Mouse (Mus musculus): ENCODE measurements around the gene Mrps34.

The Mrps34 gene

DNA sequence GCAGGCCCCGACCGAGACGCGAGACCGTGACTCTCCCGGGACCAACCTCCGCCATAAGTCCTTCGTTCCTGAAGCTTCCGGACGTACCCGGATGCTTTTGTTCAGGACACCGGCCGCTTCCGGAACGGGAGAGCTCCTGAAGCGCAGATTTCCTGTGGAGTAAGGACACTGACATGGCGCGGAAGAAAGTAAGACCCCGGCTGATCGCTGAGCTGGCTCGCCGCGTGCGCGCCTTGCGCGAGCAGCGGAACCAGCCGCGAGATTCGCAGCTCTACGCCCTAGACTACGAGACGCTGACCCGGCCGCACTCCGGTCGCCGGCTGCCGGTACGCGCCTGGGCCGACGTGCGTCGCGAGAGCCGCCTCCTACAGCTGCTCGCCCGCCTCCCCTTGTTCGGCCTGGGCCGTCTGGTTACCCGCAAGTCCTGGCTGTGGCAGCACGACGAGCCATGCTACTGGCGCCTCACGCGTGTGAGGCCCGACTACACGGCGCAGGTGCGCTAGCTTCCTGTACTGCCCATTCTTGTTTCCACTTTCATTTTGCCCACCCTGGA is at the start of gene Mrps34, which contains the start of gene Eme2:
Gene Mrps34 (plus strand): TSS at position 122 of the 553 bp plus-strand sequence.
Gene Eme2 (minus strand): TSS at position 93 of the 553 bp plus-strand sequence.
- DNase-seq (ENCODE audit: low read depth, low spot score), result peak; percentile 76

DNA sequence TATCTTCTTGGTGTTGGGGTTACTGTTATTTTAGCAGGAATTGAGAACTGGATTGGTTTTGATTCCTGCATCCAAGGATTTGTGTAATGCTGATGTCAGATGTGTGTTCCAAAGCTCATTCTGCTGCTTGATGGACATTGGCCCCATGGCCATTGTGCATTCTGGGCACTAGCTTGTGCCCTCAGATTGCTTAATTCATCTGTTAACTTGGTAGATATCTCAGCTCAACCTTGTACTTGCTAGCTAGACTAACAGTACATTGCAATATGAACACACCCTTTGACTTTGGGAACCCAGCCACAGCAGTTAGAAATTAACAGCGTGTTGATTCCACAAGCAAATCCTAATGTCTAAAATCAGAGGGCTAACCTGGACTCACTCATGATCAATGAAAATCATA is 47.5 kb upstream of the Mrps34 start:
- DNase-seq (ENCODE audit: low read depth, low spot score), result no peak

DNA sequence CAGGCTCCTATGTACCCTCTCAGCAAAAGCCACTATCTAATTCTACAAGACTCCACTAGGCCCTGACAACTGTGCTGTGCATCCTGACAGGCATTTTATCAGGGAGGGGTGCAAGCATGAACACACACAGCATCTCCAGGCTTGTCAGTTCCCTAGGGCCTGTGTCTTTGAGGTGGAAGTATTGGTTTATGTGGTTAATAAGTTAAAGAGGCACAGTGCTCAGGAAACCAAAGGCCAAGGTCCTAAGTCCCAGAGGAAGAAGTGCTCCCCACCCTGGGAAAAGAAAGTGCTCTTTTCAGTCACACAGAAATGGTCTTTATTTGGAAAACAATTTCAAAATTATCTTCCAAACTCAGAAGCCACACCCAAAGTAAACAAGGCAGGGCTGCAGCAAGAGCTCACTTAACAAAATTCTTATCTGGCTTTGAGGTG is 46.3 kb upstream of the Mrps34 start:
- no peak for DNase-seq (ENCODE audit: low read depth, low spot score)

DNA sequence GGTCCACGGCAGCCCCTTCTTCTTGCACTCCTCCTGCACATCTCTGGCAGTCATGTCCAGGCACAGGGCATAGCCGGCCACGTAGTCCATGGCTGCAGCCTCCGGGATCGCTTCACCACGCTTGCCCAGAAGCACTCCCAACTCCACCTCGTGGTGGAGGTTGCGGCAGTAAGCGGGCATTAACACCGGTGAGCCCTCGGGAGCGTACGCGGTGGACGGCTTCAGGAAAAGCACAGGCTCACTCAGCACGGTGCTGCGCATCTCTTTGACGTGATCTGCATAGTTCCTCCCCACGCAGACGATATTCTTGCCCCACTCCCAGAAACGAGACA is 45.2 kb upstream of the Mrps34 start:
- DNase-seq (ENCODE audit: low read depth, low spot score), result no peak

DNA sequence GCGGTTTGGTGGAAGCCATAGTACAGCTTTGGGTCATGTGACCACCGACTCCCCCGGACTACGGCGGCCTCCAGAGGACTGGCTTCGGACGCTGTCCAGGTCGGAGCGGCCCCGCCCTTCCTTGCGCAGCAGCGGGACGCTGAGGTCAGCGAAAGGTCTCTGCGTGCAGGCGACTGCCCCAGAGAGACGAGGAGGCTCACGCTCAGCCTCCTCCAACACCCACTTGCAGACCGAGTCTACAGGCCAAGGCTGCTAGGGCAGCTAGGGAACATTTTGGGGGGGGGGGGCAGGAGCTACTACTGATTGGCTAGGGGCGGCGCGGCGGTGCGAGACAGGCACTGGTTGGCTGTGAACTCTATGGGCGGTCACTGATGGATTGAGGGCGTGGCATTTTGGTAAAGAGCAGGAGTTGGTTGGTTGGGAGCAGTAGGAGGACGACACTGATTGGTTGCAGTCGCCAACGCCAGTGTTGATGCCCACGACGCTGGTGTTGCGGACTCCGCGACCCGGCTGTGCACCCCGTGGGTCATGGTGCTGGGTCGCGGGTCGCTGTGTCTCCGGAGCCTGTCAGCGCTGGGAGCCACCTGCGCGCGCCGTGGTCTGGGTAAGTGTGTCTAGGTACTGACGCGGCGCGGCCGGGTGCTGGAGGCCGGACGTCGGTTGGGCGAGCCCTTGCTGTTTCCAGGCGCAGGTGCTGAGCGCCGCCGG is 44.7 kb upstream of the Mrps34 start, which contains the start of gene Fahd1:
Gene Fahd1 (minus strand): TSS at position 300 of the 708 bp plus-strand sequence.
- peak; percentile 94 for DNase-seq (ENCODE audit: low read depth, low spot score)

DNA sequence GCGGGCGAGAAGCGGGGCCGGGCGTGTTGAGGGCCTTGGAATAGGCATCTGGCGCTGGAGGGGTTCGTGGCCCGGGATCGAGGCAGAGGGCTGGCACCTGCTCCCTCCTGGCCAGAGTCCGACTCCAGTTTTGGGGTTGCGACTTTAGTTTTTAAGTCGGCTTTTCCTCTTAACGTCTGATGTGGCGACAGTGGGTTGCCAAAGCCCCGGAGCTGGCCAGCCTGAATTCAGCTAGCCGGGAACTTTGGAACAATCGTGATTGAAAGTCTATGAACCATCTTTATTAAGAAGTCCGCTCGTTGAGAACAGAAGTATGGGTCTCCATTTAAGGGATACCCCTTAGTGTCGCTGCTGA is 44.2 kb upstream of the Mrps34 start:
- DNase-seq (ENCODE audit: low read depth, low spot score), result no peak

DNA sequence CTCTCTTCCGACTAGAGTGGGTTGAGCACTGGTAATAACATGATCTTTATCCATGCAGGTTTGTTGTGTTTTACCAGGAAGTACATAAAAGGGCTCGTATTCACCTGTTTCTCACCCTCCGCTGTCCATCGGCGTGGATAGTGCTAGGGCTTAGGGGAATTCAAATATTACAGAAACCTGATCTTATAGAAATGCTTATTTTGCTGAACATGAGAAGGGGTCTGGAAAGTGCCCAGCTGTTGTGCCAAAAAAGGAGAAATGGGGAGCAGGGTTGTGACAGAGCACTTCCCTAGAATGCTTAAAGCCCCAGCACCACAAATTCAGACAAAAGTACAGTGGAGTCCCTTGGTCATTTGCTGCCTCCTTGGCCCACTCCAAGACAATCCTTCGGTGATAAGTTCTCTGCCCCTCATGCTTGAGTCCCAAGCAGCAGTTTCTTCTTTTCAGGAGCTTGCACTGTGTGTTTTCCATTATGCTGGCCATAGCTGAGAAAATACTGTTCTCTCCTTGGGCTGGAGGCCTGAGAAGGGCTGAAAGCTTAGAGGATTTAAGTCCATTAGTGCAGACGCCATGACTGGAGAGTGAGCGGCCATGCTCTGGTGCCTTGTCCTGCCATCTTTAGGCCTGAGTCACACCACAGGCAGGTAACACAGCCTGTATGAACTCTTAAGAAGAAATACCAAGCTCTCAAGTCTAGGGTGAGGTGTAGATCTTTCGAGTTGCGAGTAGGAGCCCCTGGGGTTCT is 43.4 kb upstream of the Mrps34 start:
- no peak for DNase-seq (ENCODE audit: low read depth, low spot score)

DNA sequence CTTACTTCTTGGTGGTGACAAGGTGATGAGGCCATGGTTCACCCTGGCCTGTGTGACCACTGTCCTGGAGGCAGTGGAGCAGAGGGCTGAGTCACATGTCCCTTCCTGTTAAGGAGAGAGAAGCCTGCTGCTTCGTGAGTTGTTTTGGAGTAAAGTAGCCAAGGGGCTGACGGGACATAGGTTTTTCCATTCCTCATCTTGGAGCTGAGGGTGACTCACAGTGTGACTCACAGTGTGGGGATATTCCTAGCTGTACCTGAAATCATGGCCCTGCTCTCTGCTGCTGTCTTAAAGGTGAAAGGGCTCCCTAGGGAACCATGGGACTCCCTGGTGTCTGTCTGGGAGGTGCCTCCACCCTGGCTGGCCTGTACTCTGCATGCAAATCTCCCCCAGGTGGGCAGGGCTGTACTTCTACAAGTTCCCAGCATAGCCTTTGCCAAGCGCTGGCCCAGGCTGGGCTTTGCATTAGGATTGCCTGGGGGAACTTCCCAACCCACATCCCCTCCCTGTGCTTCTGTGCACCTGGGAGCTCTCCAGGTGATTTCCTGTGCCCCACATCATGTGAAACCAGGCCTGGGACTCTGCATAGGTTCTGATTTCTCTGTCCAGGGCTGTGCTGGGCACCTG is 39.0 kb upstream of the Mrps34 start:
- DNase-seq (ENCODE audit: low read depth, low spot score), result no peak

DNA sequence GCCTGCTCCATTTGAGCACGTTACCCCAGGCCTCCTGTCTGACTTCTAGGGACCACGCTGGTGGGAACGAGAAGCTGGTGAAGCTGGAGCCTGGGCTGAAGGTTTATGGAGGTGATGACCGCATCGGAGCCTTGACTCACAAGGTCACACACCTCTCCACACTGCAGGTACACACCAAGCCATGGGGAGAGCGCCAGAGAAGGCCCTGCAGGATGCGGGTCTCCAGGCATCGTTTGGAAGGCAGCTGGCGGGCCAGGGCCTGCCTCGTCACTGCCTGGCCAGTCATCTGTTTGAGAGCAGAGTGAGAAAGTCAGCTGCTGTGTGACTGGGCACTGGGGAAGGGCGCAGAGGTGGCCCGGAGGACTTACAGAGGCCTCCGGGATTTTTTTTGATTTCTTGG is 38.3 kb upstream of the Mrps34 start:
- no peak for DNase-seq (ENCODE audit: low read depth, low spot score)

DNA sequence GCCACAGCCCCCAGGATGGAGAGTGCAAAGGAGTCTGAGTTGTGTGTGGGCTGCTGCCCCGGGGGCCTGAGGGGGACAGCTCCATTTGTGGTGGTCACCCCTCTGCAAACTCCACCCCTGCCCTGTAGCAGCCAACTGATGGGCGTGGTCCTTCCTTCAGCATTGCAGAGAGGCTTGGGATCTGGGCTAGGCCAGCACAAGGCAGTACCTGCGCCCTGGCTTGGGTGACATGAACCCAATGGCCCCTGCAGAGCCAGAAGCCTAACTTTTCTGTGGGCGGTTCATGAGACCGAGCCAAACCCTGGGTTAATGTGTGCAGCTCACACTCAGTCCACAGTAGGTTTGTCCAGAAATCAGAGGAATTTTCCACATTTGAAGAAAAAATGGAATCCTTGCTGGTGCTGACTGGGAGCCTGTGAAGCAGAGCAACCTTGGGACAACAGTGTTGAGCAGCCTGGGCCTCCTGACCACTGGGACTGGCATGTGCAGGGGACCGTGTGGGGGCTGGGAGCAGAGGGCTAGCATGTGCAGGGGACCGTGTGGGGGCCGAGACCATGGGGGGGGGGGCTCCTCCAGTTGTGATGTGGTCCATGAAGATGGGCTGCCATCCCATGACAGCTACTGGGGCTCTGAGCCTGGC is 37.0 kb upstream of the Mrps34 start:
- no peak for DNase-seq (ENCODE audit: low read depth, low spot score)

DNA sequence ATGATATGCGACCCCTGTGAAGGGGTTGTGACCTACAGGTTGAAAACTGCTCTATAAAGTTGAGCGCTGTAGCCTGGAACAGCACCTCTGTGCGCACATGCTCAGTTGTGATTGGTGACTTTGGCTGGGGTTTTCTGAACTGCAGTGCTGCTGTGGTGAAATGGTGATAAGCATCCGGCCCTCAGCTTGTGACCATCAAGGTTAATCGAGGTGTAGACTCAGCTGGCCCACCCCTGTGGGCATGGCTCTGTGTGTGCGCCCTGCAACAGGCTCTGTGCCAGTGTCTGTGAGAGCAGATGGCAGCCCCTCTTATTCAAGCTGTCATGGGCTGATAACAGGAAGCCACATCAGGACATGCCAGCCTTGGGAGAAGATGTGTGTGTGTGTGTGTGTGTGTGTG is 35.9 kb upstream of the Mrps34 start:
- DNase-seq (ENCODE audit: low read depth, low spot score), result no peak

DNA sequence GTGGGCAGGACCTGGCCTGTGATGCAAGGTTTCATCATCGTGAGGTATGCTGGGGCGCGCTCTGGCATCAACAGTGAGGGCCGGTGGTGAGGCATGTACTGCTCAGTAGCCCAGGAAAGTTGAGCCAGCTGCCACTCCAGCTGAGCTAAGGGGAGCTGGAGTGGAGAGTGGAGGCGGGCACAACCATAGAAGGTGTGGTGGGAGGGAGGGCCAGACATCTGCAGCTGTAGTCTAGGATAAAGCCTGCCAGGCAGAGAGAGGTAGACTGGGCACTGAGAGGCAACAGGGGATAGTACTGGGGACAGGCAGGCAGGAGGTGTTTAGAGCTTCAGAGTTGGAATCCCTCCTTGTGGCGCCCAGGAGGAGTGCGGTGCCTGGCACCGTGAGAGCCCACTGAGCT is 34.8 kb upstream of the Mrps34 start:
- no peak for DNase-seq (ENCODE audit: low read depth, low spot score)

DNA sequence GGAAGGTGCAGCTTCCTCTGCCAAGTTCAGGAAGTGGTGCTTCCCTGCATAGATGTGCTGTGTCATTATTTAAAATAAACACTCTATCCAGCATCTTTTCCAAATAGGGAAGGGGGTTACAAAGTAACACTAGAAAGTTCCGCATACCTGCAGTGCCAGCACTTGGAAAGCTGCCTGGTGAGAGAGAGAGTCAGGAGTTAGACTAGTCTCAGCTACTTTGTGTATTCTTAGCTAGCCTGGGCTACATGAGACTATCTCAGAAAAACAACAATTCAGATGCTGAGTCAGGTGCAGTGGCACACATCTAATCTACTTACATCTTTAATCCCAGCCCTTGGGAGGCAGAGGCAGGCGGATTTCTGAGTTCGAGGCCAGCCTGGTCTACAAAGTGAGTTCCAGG is 33.1 kb upstream of the Mrps34 start:
- DNase-seq (ENCODE audit: low read depth, low spot score), result no peak

DNA sequence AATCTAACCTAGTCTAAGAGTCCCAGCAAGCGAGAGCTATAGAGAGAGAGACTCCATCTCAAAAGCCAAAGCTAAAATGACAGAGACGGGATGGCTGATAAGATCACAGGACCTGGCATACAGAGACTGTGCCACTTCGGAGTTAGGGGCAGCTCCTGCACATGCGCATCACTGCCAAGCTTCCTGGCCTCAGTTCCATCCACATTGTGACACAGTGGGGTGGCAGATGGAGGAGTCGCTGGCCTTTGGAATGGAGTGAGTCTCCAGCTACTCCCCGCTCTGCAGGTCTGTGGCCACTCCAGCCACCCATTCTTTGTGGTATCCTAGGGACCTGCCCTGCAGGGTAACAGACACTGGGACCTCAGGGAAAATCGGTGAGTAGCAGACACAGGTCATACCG is 29.1 kb upstream of the Mrps34 start, which contains the start of gene Igfals:
Gene Igfals (plus strand): TSS at position 222 of the 400 bp plus-strand sequence.
- DNase-seq (ENCODE audit: low read depth, low spot score), result no peak

DNA sequence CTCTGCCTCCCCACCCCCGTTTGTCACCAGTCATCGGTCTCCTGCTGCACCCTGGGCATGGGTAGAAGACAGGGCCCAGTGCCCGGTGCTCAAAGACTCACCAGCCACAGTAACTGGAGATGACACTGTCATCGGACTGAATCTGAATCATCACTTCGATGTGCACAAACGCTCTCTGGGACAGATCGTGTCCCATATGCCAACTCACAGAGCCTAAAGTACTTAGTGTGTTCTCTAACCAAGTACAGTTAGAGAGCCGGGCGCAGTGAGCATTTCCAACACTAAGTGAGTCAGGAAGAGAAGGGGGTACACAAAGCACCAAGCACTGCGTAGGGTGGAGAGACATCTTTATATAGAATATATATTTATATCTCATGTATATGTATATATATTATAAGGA is 27.0 kb upstream of the Mrps34 start:
- no peak for DNase-seq (ENCODE audit: low read depth, low spot score)

DNA sequence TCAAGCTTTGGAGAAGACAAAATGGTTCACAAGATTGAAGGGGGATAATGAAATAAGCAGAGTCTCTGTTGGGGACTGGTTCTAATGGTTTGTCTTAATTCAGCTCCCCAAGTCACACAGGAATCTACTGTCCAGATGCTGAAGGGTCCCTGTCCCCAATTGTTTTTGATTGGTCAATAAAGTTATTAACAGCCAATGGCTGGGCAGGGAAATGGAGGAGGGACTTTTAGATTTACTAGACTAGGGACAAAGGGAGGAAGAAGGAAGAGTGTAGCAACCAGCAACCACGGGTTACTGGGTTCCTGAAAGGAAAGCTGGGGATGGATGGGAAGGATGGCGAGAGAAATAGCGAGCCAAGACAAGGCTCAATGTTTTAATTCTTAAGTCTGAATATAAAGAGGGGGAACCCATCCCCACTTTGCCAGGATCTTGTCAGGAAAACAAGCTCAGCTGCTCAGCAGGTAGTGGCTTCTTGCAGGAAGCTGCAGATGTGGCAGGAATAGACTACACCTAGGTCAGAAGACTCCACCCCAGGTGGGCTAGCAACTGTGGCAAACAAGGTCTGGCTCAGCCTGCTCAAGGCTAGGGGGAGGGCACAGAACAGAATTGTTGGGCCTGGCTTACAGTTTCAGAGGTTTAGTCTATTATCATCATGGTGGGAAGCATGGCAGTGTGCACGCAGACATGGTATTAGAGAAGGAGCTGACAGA is 21.1 kb upstream of the Mrps34 start:
- DNase-seq (ENCODE audit: low read depth, low spot score), result no peak

DNA sequence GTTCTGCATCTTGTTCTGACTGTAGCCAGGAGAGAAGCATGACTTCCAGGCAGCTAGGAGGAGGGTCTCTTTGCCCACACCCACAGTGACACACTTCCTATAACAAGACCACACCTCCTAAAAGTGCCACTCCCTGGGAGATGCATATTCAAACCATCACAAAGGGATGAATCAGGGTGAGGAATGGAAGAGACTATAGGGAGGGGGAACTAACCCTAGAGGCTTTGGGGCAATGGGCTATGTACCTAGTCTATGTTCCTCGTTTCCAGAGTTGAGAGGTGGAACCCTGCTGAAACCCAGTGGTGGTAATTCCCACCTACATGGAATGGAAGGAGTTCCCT is 20.5 kb upstream of the Mrps34 start:
- no peak for DNase-seq (ENCODE audit: low read depth, low spot score)

DNA sequence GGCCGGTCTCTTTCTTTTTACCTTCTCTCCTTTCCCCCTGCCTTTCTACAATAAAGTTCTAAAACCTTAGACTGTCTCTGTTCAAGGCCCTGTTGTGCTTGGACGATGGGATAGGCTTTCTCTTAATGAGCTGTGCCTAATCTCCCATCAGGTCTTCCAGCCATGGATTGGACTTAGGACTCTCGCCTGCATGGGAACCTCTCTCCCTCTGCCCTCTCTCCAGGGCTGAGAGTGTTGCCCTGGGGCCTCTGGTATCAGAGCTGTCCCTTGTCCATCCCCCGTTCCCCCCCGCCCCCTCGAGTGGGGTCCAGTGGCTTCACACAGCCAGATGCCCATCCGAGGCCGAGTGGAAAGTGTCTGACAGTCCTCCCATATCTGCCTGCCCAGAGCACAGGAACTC is 19.9 kb upstream of the Mrps34 start:
- no peak for DNase-seq (ENCODE audit: low read depth, low spot score)

DNA sequence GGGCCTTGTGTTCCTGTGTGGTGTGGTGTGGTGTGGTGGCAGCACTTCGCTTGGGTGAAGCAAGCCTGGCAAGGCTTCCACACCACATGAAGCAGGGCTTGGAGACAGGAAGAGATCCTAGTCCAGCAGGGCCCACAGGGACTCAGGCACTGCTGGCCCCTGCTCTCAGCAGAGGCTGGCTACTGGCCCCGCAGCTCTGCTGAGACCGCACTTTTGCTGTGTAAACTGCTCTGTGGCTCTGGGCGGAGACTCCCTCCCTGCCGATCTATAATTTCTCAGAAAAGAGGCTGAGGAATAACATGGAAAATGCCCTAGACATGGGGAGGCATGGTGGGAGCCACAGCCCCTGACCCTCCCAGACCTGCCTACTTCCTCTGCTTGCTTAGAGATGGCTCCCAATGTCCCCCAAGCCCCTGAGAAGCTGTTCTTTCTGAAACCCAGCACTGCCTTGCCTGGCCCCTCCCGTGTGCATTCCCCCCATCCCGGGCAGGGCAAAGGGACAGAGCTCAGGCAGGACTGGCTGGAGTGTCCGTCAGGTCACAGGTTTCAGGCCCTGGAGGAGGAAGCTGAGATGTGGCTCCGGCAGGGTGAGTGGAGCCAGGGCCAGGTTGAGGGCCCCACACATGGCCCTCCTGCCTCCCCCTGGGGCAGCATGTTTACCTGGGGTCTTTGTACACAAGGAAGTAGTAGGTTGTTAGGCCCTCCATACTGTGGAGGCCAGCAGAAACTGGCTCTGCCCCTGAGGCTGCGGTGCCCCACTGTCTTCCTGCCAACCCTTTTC is 17.4 kb upstream of the Mrps34 start:
- no peak for DNase-seq (ENCODE audit: low read depth, low spot score)

DNA sequence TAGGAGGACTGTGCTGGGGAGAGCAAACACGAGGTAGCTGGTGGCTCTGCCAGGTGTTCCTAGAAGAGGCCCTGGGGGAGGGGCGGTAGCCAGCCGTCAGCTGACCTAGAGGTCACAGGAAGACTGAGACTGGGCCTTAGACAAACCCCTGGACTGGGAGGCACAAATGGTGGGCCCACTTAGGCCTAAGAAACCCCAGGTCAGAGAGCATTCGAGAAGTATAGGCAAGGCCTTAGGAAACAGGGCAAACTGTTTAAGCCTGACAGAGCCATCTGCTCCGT is 16.9 kb upstream of the Mrps34 start:
- DNase-seq (ENCODE audit: low read depth, low spot score), result no peak

DNA sequence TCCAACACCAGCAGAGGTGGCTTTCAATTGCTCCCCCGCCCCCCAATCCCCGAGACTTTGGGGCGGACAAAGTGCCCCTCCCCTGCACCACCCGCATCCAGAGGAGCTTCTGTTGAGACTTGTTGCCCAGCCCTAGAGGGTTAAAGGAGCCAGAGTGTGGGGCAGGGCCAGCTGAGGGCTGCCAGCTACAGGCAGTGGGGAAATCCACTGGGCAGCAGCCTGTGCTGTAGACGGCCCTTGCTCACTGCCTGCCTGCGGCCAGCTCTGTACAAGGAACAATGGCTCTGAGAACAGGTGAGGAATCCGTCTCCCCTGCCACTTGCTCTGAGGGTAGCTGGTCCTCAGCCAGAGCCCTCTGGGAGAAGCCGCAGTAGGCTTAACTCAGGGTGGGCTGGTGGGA is 16.4 kb upstream of the Mrps34 start:
- DNase-seq (ENCODE audit: low read depth, low spot score), result no peak
